Mouse (Mus musculus): Measurements from ENCODE around the gene Krt78. TPM values are rescaled to one million over a fixed set of nuclear protein-coding genes. Genes with fewer than 3 reads are reported as not detected.

The Krt78 gene
- polyA plus RNA-seq, 1 experiment from 2014 or later, result not detected

DNA sequence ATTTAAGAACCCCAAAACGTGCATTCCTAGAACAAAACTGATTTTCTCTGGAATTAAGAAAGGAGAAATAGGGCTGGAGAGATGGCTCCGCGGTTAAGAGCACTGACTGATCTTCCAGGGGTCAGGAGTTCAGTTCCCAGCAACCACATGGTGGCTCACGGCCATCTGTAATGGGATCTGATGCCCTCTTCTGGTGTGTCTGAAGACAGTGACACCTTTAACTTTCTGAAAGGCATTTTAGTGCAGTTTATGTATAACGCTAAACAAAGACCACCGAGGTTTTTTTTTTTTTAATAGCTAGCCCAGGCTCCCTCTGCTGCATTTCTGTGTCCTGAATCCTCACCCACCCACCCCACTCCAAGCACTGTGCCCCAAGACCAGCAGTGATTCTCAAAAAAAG is 30.7 kb upstream of the Krt78 start:
- peak overlapping the region; percentile 80 for H3K27ac ChIP-seq (replicated peaks)
- H3K36me3 ChIP-seq (replicated peaks), result no peaks in the 10 kb centered on the region
- WGBS, result 16% methylated on average over 6 of the region's 6 CpGs
- peaks cover 24% of the 10 kb centered on the region for H3K4me1 ChIP-seq
- no peak for DNase-seq (ENCODE audit: low spot score)
- peaks cover 3% of the 10 kb centered on the region; the same call in 1 of the 2 replicates for H3K27me3 ChIP-seq (replicated peaks; ENCODE audit: low read depth, poor library complexity, severe bottlenecking)
- peak overlapping the region; percentile 45; the same call in 1 of the 2 replicates for H3K4me3 ChIP-seq
- no peaks in the 10 kb centered on the region for H3K9me3 ChIP-seq

DNA sequence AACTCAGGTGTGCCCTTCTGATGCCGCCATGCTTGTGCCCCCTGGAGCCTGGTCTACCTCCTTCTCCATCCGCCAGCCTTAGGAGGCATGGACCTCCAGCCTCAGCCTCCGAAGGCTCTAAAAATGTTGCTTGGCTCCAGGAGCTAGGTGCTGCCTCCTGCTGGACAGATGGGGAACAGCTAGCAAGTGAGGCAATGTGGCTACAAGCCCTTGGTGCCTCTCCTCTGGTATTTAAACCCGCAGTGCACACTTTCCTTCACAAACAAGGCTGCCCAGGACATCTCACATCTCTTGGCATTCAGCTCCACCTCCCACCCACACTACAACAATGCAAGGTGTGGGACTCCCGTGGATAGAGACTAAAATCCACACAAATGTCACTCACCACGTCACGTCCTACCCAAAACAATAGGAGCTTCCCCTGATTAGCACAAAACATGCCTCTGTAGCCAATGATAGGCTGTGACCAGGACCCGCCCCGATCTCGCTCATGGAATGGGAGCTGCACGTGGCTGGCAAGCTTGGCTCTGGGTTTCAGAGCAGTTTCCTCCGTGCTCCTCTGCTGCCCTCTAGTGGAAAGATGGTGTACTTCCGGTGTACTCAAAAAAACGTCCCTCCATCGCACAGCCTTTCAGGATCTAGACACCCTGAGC is 30.0 kb upstream of the Krt78 start:
- Histone ChIP-seq H3K4me3 (peak overlapping the region; percentile 45), H3K27me3 (replicated peaks; ENCODE audit: low read depth, poor library complexity, severe bottlenecking) (peaks cover 3% of the 10 kb centered on the region; the same call in 1 of the 2 replicates), H3K4me1 (peaks cover 24% of the 10 kb centered on the region), H3K9me3 (no peaks in the 10 kb centered on the region), H3K36me3 (replicated peaks) (no peaks in the 10 kb centered on the region), H3K27ac (replicated peaks) (peak overlapping the region; percentile 80)
- 3% methylated on average over 15 of the region's 15 CpGs for WGBS
- peak; percentile 96 for DNase-seq (ENCODE audit: low spot score)

DNA sequence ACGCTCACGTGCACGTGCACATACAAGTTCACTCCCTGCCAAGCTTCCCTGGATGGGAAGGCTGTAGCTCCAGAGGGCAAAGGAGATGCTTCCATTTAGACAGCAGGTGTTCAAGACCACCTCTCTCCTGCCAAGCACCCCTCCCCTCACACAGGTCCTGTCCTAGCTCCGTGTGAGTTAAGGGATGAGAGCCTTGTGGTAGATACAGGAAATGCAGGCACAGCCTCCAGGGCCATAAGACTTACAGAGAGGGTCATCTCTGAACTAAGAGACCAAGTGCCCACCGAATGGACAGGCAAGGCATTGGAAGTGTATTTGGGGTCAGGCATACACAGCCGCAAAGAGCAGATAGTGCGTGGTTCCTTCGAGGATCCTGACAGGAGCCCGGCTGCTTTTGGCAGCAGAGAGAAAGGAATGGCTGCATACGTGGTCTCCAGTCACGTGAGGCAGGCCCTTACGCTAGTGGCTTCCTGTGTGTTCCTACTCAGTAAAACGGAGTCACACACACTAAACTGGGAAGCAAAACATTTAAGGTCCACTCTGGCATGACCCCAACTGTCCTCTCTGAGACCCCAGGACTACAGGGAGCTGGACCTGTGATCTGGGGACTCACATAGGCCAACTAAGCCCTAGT is 29.3 kb upstream of the Krt78 start:
- H3K27ac ChIP-seq (replicated peaks), result peak overlapping the region; percentile 80
- no peaks in the 10 kb centered on the region for H3K36me3 ChIP-seq (replicated peaks)

DNA sequence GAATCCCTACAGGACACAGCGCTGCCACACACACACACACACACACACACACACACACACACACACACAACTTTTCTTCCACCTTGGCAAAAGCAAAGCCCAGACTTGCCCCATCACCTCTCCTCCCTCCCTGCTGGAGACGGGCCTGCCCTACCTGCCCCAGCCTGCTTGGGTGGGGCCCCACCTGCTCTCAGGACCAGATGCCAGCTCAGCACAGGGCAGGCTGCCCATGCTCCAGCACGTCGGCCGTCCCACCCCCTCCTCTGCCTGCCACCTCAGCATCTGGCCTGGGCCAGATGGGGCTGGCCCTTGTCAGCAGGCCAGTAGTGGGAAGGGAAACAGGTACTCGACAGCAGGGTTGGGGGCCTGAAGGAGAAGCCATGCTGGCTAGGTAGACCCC is 26.8 kb upstream of the Krt78 start:
- no peaks in the 10 kb centered on the region for H3K9me3 ChIP-seq
- H3K36me3 ChIP-seq (replicated peaks), result no peaks in the 10 kb centered on the region
- H3K4me1 ChIP-seq, result peaks cover 42% of the 10 kb centered on the region
- peaks cover 17% of the 10 kb centered on the region; the same call in 1 of the 2 replicates for H3K27me3 ChIP-seq (replicated peaks; ENCODE audit: low read depth, poor library complexity, severe bottlenecking)
- no peak overlapping the region for H3K4me3 ChIP-seq
- 0 out of 2 replicates have a peak overlapping the region, but pooled peaks have one; percentile 48 for H3K27ac ChIP-seq (replicated peaks)
- 75% methylated on average over 6 of the region's 6 CpGs for WGBS
- no peak for DNase-seq (ENCODE audit: low spot score)

More for the DNA sequence above, 29.3 kb upstream of the Krt78 start:
- peaks cover 21% of the 10 kb centered on the region for H3K4me1 ChIP-seq
- no peaks in the 10 kb centered on the region for H3K9me3 ChIP-seq
- 76% methylated on average over 13 of the region's 13 CpGs for WGBS
- DNase-seq (ENCODE audit: low spot score), result no peak
- peaks cover 6% of the 10 kb centered on the region; the same call in 1 of the 2 replicates for H3K27me3 ChIP-seq (replicated peaks; ENCODE audit: low read depth, poor library complexity, severe bottlenecking)
- H3K4me3 ChIP-seq, result peak overlapping the region; percentile 45

DNA sequence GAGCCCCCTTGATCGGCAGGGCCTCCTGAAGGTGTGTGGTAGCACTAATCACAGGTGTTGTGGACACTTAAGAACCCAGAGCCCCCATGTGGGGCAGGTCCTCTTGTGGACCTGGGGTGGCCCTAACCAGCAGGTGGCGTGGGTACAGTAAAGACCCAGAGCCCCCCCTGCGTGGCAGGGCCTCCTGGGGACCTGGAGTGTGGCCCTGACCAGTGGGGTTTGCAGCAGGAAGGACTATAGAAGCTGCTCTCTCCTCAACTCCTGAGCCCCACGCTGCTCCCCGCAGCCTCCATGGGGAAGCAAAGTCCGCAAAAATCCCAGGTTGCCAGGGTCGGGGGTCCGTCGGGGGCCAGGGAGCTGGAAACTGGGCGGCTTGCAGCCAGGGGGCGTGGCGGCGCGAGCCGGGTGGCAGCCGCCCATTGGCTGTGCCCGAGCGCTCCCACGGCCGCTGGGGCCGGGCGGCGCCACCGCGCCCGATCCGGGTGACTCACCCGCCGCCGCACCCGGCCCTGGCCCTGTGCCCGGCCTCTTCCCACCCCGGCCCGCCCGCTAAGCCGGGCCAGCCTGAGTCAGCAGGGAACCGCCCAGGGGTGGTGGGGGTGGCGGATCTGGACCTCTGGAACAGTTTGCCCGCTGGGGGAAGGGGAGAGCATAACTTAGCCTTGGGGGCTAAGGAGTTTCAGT is 23.1 kb upstream of the Krt78 start:
- DNase-seq (ENCODE audit: low spot score), result peak; percentile 86
- H3K4me1 ChIP-seq, result peaks cover 41% of the 10 kb centered on the region
- no peaks in the 10 kb centered on the region for H3K9me3 ChIP-seq
- peak overlapping the region; percentile 91 for H3K27ac ChIP-seq (replicated peaks)
- H3K4me3 ChIP-seq, result peak overlapping the region; percentile 64
- no peaks in the 10 kb centered on the region for H3K36me3 ChIP-seq (replicated peaks)
- WGBS, result 4% methylated on average over 39 of the region's 39 CpGs
- H3K27me3 ChIP-seq (replicated peaks; ENCODE audit: low read depth, poor library complexity, severe bottlenecking), result peaks cover 47% of the 10 kb centered on the region

DNA sequence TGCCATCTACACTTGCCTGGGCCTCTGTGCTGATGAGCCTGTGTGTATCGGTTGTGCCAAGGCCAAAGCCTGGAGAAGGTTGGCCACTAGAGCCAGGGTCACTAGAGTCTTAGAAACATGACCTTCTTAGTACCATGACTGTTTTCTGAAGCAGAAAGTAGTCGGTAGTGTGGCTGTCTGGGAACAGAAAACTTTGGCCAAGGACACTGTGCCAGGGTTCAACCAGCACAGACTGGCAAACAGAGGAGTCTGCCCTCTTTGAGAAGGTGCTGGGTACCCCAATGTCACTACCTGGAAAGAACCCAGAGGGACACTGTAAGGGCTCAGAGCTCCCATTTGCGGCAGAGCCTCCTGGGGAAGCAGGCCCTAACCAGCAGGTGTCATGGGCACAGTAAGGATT is 22.6 kb upstream of the Krt78 start:
- DNase-seq (ENCODE audit: low spot score), result no peak
- peak overlapping the region; percentile 64 for H3K4me3 ChIP-seq
- 61% methylated on average over 3 of the region's 3 CpGs for WGBS
- H3K27me3 ChIP-seq (replicated peaks; ENCODE audit: low read depth, poor library complexity, severe bottlenecking), result peaks cover 52% of the 10 kb centered on the region
- peaks cover 41% of the 10 kb centered on the region for H3K4me1 ChIP-seq
- H3K27ac ChIP-seq (replicated peaks), result peak overlapping the region; percentile 91
- no peaks in the 10 kb centered on the region for H3K36me3 ChIP-seq (replicated peaks)
- no peaks in the 10 kb centered on the region for H3K9me3 ChIP-seq

DNA sequence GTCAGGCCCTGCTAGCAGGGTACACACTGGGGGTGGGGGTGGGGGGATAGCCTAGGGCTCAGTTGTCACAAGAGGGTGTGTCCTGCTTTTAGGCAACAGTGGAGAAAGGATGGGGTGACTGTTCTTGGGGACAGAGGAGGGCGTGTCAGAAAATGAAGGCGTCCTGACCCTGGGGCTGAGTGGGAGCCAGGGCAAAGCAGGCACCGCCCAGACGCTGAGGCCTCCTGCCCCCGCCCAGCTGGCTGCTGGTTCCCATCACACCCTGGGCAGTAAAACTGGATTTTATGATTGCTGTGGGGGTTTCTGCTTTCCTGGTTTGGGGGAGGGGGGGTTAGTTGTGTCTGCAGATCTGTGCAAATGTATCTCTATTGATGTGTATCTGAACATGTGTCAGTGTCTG is 21.9 kb upstream of the Krt78 start:
- Histone ChIP-seq H3K27me3 (replicated peaks; ENCODE audit: low read depth, poor library complexity, severe bottlenecking) (peaks cover 55% of the 10 kb centered on the region), H3K27ac (replicated peaks) (peak overlapping the region; percentile 91; the same call in 1 of the 2 replicates), H3K9me3 (no peaks in the 10 kb centered on the region)

DNA sequence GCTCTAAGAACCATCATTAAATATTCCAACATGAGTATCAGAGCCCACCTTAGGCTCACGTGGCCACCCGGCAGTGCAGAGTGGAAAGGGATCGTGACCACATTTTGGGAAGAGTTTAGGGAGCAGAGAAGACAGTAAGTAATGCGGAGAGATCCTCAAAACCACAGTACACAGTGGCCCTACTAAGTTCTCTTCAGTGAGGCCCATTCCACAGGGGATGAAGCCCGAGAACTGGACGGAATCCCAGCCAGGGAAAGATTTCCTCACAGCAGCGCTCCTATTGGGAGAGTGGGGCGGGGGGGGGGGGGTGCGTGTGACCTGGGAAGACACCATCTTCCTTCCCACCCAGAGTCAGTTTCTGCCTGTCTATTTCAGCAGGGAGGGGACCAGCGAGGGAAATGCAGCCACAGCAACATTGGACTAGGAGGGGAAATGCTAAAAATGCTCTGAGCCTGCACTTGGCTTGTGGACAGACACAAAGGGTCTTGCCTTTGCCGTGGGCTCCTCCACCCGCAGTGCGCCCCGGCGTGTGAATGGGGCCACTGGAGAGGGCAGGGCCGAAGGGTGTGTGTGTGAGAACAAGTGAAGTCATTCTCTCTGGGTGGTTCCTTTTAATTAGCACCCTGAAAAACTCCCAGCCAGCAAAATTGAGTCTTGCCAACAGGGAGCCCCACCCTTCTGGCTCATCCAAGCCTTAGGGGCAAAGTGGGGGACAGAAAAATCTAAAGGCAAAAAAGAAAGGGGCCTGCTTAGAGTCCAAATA is 20.2 kb upstream of the Krt78 start:
- WGBS, result 65% methylated on average over 16 of the region's 16 CpGs
- no peak for DNase-seq (ENCODE audit: low spot score)
- H3K27me3 ChIP-seq (replicated peaks; ENCODE audit: low read depth, poor library complexity, severe bottlenecking), result peaks cover 55% of the 10 kb centered on the region
- peak overlapping the region; percentile 27; the same call in 1 of the 2 replicates for H3K27ac ChIP-seq (replicated peaks)
- no peaks in the 10 kb centered on the region for H3K9me3 ChIP-seq
- H3K4me1 ChIP-seq, result peaks cover 38% of the 10 kb centered on the region
- no peak overlapping the region for H3K4me3 ChIP-seq
- no peaks in the 10 kb centered on the region for H3K36me3 ChIP-seq (replicated peaks)

More for the DNA sequence above, 21.9 kb upstream of the Krt78 start:
- H3K4me1 ChIP-seq, result peaks cover 41% of the 10 kb centered on the region
- no peaks in the 10 kb centered on the region for H3K36me3 ChIP-seq (replicated peaks)
- no peak overlapping the region for H3K4me3 ChIP-seq
- WGBS, result 54% methylated on average over 5 of the region's 5 CpGs
- no peak for DNase-seq (ENCODE audit: low spot score)

DNA sequence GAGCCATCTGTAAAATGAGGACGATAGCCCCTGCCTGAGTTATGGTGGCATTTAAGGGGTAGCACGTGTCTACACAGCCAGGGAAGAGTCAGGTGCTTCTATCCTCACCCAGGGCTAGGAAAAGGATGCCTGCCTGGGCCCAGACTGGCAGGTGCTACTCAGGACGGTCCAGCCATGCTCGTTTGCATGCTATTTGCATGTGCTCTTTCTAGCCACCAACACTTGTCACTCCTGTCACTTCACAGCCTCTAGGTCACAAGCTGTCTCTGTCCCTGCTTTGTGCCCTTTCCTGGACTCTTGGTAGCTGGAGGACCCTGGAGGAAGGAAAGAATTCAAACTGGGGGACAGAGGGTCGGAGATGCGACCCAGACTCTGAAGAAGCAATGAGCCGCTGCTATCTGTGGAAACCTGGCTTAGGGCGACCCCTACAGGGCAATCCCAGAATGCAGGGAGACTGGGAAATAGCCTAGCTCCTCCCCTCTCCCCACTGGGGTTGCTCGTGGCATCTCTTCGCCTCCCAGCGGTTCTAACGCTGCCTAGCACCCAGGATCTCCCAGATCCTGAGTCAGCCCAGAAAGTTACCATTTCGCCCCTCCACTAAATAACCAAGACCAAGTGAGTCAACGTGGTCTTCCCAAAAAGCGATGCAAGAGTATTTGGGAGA is 19.5 kb upstream of the Krt78 start:
- peak overlapping the region; percentile 18; the same call in 1 of the 2 replicates for H3K4me3 ChIP-seq
- peak; percentile 95 for DNase-seq (ENCODE audit: low spot score)
- H3K4me1 ChIP-seq, result peaks cover 38% of the 10 kb centered on the region
- WGBS, result 13% methylated on average over 15 of the region's 15 CpGs
- H3K27ac ChIP-seq (replicated peaks), result no peak overlapping the region
- H3K36me3 ChIP-seq (replicated peaks), result no peaks in the 10 kb centered on the region
- no peaks in the 10 kb centered on the region for H3K9me3 ChIP-seq
- peaks cover 53% of the 10 kb centered on the region for H3K27me3 ChIP-seq (replicated peaks; ENCODE audit: low read depth, poor library complexity, severe bottlenecking)

DNA sequence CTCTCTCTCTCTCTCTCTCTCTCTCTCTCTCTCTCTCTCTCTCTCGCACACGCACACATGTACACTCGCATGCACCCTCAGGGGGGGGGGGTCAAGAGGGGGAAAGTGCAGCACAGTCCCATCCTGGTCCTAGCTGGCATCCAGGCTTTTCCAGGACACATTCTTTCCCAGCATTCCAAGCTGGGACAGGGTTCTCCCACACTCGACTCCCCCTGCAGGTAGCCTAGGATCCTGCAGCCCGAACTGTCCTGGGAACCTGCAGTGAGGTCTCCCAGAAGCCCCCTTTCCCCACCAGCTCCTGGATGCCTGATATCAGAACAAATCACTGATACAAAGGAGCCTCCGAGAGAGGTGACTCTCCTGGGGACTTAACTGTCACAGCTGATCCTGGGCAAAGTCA is 16.4 kb upstream of the Krt78 start:
- Histone ChIP-seq H3K4me3 (no peak overlapping the region), H3K27me3 (replicated peaks; ENCODE audit: low read depth, poor library complexity, severe bottlenecking) (peaks cover 34% of the 10 kb centered on the region), H3K9me3 (no peaks in the 10 kb centered on the region), H3K27ac (replicated peaks) (no peak overlapping the region), H3K4me1 (peaks cover 13% of the 10 kb centered on the region), H3K36me3 (replicated peaks) (no peaks in the 10 kb centered on the region)
- peak; percentile 81 for DNase-seq (ENCODE audit: low spot score)
- 10% methylated on average over 3 of the region's 6 CpGs for WGBS

DNA sequence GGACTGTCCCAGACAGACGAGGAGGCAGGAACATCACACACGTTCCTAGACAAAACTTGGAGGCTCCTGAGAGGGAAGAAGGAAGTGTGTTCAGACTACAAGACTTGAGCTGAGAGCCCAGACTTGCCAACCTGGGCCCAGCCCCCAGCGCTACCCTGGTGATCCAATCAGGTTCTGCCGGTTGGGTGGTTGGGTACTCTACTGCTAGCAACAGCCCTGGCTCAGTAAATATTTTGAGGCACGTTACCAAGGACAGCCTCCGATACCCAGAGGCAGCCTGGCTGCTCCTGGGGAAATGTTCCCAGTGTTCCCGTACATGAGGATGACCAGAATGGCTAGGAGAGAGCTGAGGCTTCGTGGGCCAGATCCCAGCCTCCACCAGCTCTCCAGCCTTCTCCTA is 12.7 kb upstream of the Krt78 start:
- no peak overlapping the region for H3K4me3 ChIP-seq
- 82% methylated on average over 8 of the region's 8 CpGs for WGBS
- H3K36me3 ChIP-seq (replicated peaks), result no peaks in the 10 kb centered on the region
- no peaks in the 10 kb centered on the region for H3K4me1 ChIP-seq
- H3K27ac ChIP-seq (replicated peaks), result no peak overlapping the region
- no peak for DNase-seq (ENCODE audit: low spot score)
- 0 out of 2 replicates have a peak, but pooled peaks cover 5% of the 10 kb centered on the region for H3K27me3 ChIP-seq (replicated peaks; ENCODE audit: low read depth, poor library complexity, severe bottlenecking)
- no peaks in the 10 kb centered on the region for H3K9me3 ChIP-seq

DNA sequence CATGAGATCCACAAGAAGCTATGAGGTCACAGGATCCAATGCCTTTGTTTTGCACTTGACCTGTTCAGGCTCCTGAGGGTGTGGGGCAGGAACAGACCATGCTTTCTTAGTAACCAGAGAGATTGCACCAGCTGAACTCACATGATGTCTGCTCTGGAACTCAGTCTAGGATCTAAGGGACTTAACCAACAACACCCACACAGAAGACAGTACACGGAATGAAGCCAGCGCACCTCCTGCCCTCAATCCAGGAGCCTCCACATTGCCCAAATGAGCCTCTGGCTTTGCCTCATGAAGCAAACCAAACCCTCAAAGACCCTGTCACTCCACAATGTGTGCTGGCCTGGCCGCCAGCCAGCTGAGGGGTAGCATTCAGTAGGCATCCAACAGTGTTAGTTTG is 4.8 kb upstream of the Krt78 start:
- Histone ChIP-seq H3K36me3 (replicated peaks) (no peaks in the 10 kb centered on the region), H3K27ac (replicated peaks) (no peak overlapping the region), H3K9me3 (no peaks in the 10 kb centered on the region), H3K27me3 (replicated peaks; ENCODE audit: low read depth, poor library complexity, severe bottlenecking) (no peaks in the 10 kb centered on the region), H3K4me3 (no peak overlapping the region), H3K4me1 (no peaks in the 10 kb centered on the region)
- DNase-seq (ENCODE audit: low spot score), result no peak
- 85% methylated on average over 3 of the region's 3 CpGs for WGBS

Measured in embryonic facial prominence, embryonic 10.5 days (tissue).